Mouse (Mus musculus): ENCODE results near the gene Mettl6. TPM values are rescaled to one million over a fixed set of nuclear protein-coding genes. Genes with fewer than 3 reads are reported as not detected.
"Not testable (repeated sequence)": the region's sequence is repeated elsewhere in the genome, so short reads cannot be mapped to it uniquely, and the experiment has no call there.

Gene Mettl6
- polyA plus RNA-seq, 1 experiment from 2014 or later, result 43.7 TPM

- Histone ChIP-seq H3K4me3 (no peak overlapping the region), H3K4me1 (no peaks in the 10 kb centered on the region), H3K27me3 (replicated peaks) (no peaks in the 10 kb centered on the region), H3K36me3 (no peaks in the 10 kb centered on the region), H3K27ac (no peak overlapping the region), H3K4me2 (no peak overlapping the region), H3K9me3 (replicated peaks) (no peaks in the 10 kb centered on the region), H3K9ac (no peak overlapping the region)
- 51% methylated on average over 4 of the region's 4 CpGs for WGBS (ENCODE audit: insufficient replicate concordance)
- no peak for ATAC-seq
Observed at GRCm38 (mm10) chr14:31469711-31470110, 25.1 kb downstream of the Mettl6 start.

- ATAC-seq, result no peak
- H3K4me2 ChIP-seq, result no peak overlapping the region
- H3K4me1 ChIP-seq, result no peaks in the 10 kb centered on the region
- H3K4me3 ChIP-seq, result no peak overlapping the region
- no peak overlapping the region for H3K9ac ChIP-seq
- H3K27me3 ChIP-seq (replicated peaks), result no peaks in the 10 kb centered on the region
- 57% methylated on average over 8 of the region's 8 CpGs for WGBS (ENCODE audit: insufficient replicate concordance)
- H3K27ac ChIP-seq, result no peak overlapping the region
- no peaks in the 10 kb centered on the region for H3K9me3 ChIP-seq (replicated peaks)
- no peaks in the 10 kb centered on the region for H3K36me3 ChIP-seq
Observed at GRCm38 (mm10) chr14:31464176-31464575, 30.7 kb downstream of the Mettl6 start.

- Histone ChIP-seq H3K9ac (no peak overlapping the region), H3K27ac (no peak overlapping the region), H3K4me3 (no peak overlapping the region), H3K9me3 (replicated peaks) (no peaks in the 10 kb centered on the region), H3K4me1 (no peaks in the 10 kb centered on the region), H3K4me2 (no peak overlapping the region), H3K27me3 (replicated peaks) (no peaks in the 10 kb centered on the region), H3K36me3 (no peaks in the 10 kb centered on the region)
- ATAC-seq, result no peak
- 78% methylated on average over 6 of the region's 6 CpGs for WGBS (ENCODE audit: insufficient replicate concordance)
Observed at GRCm38 (mm10) chr14:31462886-31463285, 32.0 kb downstream of the Mettl6 start.

GRCm38 (mm10) chr14:31462226-31462625 is 32.6 kb downstream of the Mettl6 start:
- not testable (repeated sequence) for H3K4me3 ChIP-seq; H3K9me3 ChIP-seq (replicated peaks); ATAC-seq; H3K27ac ChIP-seq; H3K9ac ChIP-seq; H3K4me1 ChIP-seq; H3K4me2 ChIP-seq; H3K36me3 ChIP-seq; H3K27me3 ChIP-seq (replicated peaks)
- WGBS (ENCODE audit: insufficient replicate concordance), result 59% methylated on average over 5 of the region's 5 CpGs

GRCm38 (mm10) chr14:31458006-31458405 is 36.8 kb downstream of the Mettl6 start:
- WGBS (ENCODE audit: insufficient replicate concordance), result 81% methylated on average over 12 of the region's 12 CpGs
- Histone ChIP-seq H3K4me2 (no peak overlapping the region), H3K27me3 (replicated peaks) (no peaks in the 10 kb centered on the region), H3K36me3 (no peaks in the 10 kb centered on the region), H3K9ac (no peak overlapping the region), H3K4me1 (peaks cover 6% of the 10 kb centered on the region), H3K27ac (no peak overlapping the region), H3K9me3 (replicated peaks) (no peaks in the 10 kb centered on the region), H3K4me3 (no peak overlapping the region)
- ATAC-seq, result no peak

- Histone ChIP-seq H3K27me3 (replicated peaks) (no peaks in the 10 kb centered on the region), H3K9ac (no peak overlapping the region), H3K27ac (no peak overlapping the region)
Observed at GRCm38 (mm10) chr14:31456064-31456721, 38.6 kb downstream of the Mettl6 start.

GRCm38 (mm10) chr14:31454849-31455566 is 39.8 kb downstream of the Mettl6 start:
- no peak overlapping the region for H3K27ac ChIP-seq
- H3K9ac ChIP-seq, result no peak overlapping the region
- WGBS (ENCODE audit: insufficient replicate concordance), result 74% methylated on average over 8 of the region's 8 CpGs
- H3K36me3 ChIP-seq, result no peaks in the 10 kb centered on the region
- H3K4me3 ChIP-seq, result no peak overlapping the region
- ATAC-seq, result no peak
- no peak overlapping the region for H3K4me2 ChIP-seq
- peaks cover 6% of the 10 kb centered on the region for H3K4me1 ChIP-seq
- H3K9me3 ChIP-seq (replicated peaks), result no peaks in the 10 kb centered on the region
- H3K27me3 ChIP-seq (replicated peaks), result no peaks in the 10 kb centered on the region

More at GRCm38 (mm10) chr14:31456064-31456721, 38.6 kb downstream of the Mettl6 start:
- WGBS (ENCODE audit: insufficient replicate concordance), result 61% methylated on average over 6 of the region's 6 CpGs
- Histone ChIP-seq H3K9me3 (replicated peaks) (no peaks in the 10 kb centered on the region), H3K4me3 (no peak overlapping the region), H3K36me3 (no peaks in the 10 kb centered on the region), H3K4me1 (peaks cover 6% of the 10 kb centered on the region), H3K4me2 (no peak overlapping the region)
- no peak for ATAC-seq

GRCm38 (mm10) chr14:31453946-31454345 is 40.9 kb downstream of the Mettl6 start:
- 70% methylated on average over 12 of the region's 12 CpGs for WGBS (ENCODE audit: insufficient replicate concordance)
- H3K4me1 ChIP-seq; H3K4me2 ChIP-seq; ATAC-seq; H3K27ac ChIP-seq; H3K9ac ChIP-seq; H3K4me3 ChIP-seq; H3K27me3 ChIP-seq (replicated peaks); H3K36me3 ChIP-seq; H3K9me3 ChIP-seq (replicated peaks): not testable (repeated sequence)

- Histone ChIP-seq H3K27ac (no peak overlapping the region), H3K9me3 (replicated peaks) (no peaks in the 10 kb centered on the region), H3K27me3 (replicated peaks) (no peaks in the 10 kb centered on the region), H3K9ac (no peak overlapping the region), H3K4me1 (peaks cover 6% of the 10 kb centered on the region), H3K36me3 (no peaks in the 10 kb centered on the region), H3K4me2 (no peak overlapping the region), H3K4me3 (no peak overlapping the region)
- no peak for ATAC-seq
- WGBS (ENCODE audit: insufficient replicate concordance), result 64% methylated on average over 5 of the region's 5 CpGs
Observed at GRCm38 (mm10) chr14:31448994-31449393, 45.8 kb downstream of the Mettl6 start.

GRCm38 (mm10) chr14:31443616-31444015 is 51.2 kb downstream of the Mettl6 start:
- no peak overlapping the region for H3K9ac ChIP-seq
- H3K9me3 ChIP-seq (replicated peaks), result no peaks in the 10 kb centered on the region
- H3K27ac ChIP-seq, result no peak overlapping the region
- WGBS (ENCODE audit: insufficient replicate concordance), result 64% methylated on average over 6 of the region's 6 CpGs
- no peak overlapping the region for H3K4me3 ChIP-seq
- H3K36me3 ChIP-seq, result no peaks in the 10 kb centered on the region
- H3K4me2 ChIP-seq, result no peak overlapping the region
- ATAC-seq, result no peak
- no peaks in the 10 kb centered on the region for H3K4me1 ChIP-seq
- no peaks in the 10 kb centered on the region for H3K27me3 ChIP-seq (replicated peaks)

GRCm38 (mm10) chr14:31440725-31441124 is 54.1 kb downstream of the Mettl6 start:
- 56% methylated on average over 6 of the region's 6 CpGs for WGBS (ENCODE audit: insufficient replicate concordance)
- no peak for ATAC-seq

GRCm38 (mm10) chr14:31440230-31440629 is 54.6 kb downstream of the Mettl6 start:
- H3K4me2 ChIP-seq, result no peak overlapping the region
- H3K36me3 ChIP-seq, result no peaks in the 10 kb centered on the region
- H3K27ac ChIP-seq, result no peak overlapping the region
- H3K9me3 ChIP-seq (replicated peaks), result no peaks in the 10 kb centered on the region
- no peak for ATAC-seq
- no peak overlapping the region for H3K4me3 ChIP-seq
- peaks cover 22% of the 10 kb centered on the region for H3K27me3 ChIP-seq (replicated peaks)
- H3K4me1 ChIP-seq, result peaks cover 21% of the 10 kb centered on the region
- WGBS (ENCODE audit: insufficient replicate concordance), result 28% methylated on average over 3 of the region's 3 CpGs
- no peak overlapping the region for H3K9ac ChIP-seq

More at GRCm38 (mm10) chr14:31440725-31441124, 54.1 kb downstream of the Mettl6 start:
- peaks cover 16% of the 10 kb centered on the region for H3K4me1 ChIP-seq
- H3K9me3 ChIP-seq (replicated peaks), result no peaks in the 10 kb centered on the region
- H3K27ac ChIP-seq, result no peak overlapping the region
- no peak overlapping the region for H3K4me3 ChIP-seq
- H3K27me3 ChIP-seq (replicated peaks), result peaks cover 17% of the 10 kb centered on the region
- no peak overlapping the region for H3K9ac ChIP-seq
- H3K36me3 ChIP-seq, result no peaks in the 10 kb centered on the region
- no peak overlapping the region for H3K4me2 ChIP-seq
